Mouse (Mus musculus): ENCODE measurements around the gene Bphl. TPM values are rescaled to one million over a fixed set of nuclear protein-coding genes. Genes with fewer than 3 reads are reported as not detected.

Bphl gene
- polyA plus RNA-seq, 1 experiment from 2014 or later: 33.6 TPM

DNA sequence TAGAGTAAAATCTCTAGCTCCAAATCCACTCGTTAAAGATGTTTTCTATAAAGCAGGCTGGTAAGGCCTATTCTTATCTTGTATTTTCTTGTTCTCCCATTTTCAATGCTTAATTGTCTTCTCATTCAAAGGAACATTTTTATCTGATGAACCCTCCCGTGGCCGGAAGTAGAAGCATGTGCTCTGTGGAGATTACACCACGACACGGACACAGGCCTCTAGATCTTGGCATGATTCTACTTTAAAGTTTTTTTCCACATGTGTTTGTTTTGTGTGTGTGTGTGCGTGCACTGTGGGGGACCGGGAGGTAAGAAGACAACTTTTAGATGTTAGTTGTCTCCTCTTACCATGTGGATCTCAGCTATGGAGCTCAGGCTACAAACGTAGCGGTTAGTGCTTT lies 64.5 kb downstream of the Bphl start:
- H3K27ac ChIP-seq: no peak overlapping the region
- no peak overlapping the region for H3K4me3 ChIP-seq
- H3K4me1 ChIP-seq: peaks cover 3% of the 10 kb centered on the region
- WGBS: 87% methylated on average over 9 of the region's 9 CpGs
- no peak for DNase-seq (ENCODE audit: extremely low spot score, low spot score)
- no peaks in the 10 kb centered on the region for H3K36me3 ChIP-seq (replicated peaks)
- H3K9me3 ChIP-seq: no peaks in the 10 kb centered on the region; the same call in 1 of the 2 replicates
- H3K27me3 ChIP-seq (ENCODE audit: poor library complexity, severe bottlenecking): no peaks in the 10 kb centered on the region

DNA sequence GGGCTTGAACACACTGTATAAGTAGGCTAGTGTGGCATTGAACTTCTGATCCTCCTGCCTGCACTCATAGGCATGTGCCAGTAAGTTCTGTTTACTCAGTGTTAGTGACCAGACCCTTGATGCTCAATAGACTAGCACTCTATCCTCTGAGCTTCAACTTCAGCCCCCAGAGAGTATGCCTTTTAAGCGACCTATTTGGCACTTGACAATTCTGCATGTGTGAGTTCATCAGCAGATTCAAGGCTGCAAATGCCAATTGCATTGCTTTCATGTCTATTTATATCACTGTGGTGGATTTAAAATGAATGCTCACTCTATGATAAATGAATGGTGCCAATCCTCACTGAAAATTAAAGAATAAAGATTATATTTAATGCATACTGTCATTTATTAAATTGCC lies 68.0 kb downstream of the Bphl start:
- Histone ChIP-seq H3K27ac (no peak overlapping the region), H3K4me3 (no peak overlapping the region), H3K4me1 (peaks cover 15% of the 10 kb centered on the region), H3K36me3 (replicated peaks) (no peaks in the 10 kb centered on the region), H3K27me3 (ENCODE audit: poor library complexity, severe bottlenecking) (no peaks in the 10 kb centered on the region), H3K9me3 (no peaks in the 10 kb centered on the region)
- DNase-seq (ENCODE audit: extremely low spot score, low spot score): no peak
- 73% methylated on average over 1 of the region's 1 CpGs for whole genome bisulfite sequencing

DNA sequence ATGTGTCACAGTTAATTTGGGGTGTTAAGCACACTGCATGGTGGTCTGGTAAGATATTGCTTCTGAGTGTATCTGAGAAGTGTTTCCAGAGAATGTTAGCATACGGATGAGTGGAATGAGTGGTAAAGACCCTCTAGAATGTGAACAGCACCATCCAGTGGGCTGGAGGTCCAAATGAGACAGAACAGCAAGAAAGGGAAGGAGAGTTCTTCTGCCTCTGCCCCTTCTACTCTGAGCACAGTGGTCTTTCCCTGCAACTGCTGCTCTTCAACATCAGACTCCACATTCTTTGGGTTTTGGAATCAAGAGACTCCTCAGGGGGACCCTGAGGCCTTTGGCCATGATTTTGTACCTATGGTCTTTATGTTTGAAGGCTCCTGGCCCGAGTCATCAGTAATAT lies 68.9 kb downstream of the Bphl start:
- DNase-seq (ENCODE audit: extremely low spot score, low spot score): no peak
- Histone ChIP-seq H3K36me3 (replicated peaks) (no peaks in the 10 kb centered on the region), H3K9me3 (no peaks in the 10 kb centered on the region), H3K27me3 (ENCODE audit: poor library complexity, severe bottlenecking) (peaks cover 6% of the 10 kb centered on the region; the same call in 1 of the 2 replicates), H3K4me1 (peaks cover 15% of the 10 kb centered on the region), H3K27ac (no peak overlapping the region), H3K4me3 (no peak overlapping the region)
- 87% methylated on average over 2 of the region's 2 CpGs for WGBS

DNA sequence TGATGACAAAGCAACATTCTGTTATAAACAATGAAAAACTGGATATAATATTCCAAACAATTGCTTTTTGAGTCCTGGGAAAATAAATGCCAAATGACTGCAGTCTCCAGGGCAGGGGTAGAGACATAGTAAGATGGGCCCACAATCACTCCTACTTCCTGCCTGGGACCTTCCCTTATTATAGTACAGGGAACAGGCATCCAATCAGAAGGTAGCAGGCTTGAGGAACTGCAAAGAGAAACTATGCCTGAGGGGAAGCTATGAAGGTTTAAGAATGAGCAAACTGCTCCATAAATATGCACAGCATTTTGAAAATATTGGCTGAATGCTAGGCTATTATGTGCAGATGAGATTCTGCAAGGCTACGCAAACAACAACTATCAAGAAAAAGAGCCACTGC lies 69.6 kb downstream of the Bphl start:
- H3K27ac ChIP-seq: no peak overlapping the region
- WGBS: 98% methylated on average over 1 of the region's 1 CpGs
- no peak overlapping the region for H3K4me3 ChIP-seq
- H3K36me3 ChIP-seq (replicated peaks): no peaks in the 10 kb centered on the region
- peaks cover 6% of the 10 kb centered on the region; the same call in 1 of the 2 replicates for H3K27me3 ChIP-seq (ENCODE audit: poor library complexity, severe bottlenecking)
- H3K9me3 ChIP-seq: no peaks in the 10 kb centered on the region
- DNase-seq (ENCODE audit: extremely low spot score, low spot score): no peak
- H3K4me1 ChIP-seq: peaks cover 15% of the 10 kb centered on the region

DNA sequence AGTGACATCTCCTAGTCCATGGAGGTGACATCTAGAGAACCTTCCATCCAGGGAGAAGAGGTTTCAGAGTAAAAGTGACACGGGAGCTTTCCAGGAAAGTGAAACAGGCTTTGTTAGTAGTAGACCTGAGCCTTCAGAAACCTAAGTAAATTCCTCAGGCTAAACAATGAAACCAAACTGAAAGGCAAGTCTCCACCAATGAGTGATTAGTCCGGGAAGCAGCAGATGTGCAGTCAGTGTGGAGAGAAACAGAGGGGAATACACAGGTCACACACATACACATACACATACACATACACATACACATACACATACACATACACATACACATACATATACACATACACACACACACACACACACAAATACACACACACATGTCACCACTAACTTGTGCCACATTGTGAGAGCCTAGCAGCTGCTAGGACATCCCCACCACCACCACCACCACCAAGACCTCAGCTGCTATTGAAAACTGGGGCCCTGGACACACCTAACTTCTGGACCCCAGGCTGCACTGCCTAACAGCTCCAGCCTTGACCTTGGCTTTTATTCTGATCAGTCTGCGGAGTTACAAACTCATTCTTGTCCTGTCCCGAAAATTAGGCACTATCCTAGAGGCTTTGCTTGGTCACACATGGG lies 71.8 kb downstream of the Bphl start:
- Histone ChIP-seq H3K36me3 (replicated peaks) (no peaks in the 10 kb centered on the region), H3K27ac (no peak overlapping the region)
- WGBS: 66% methylated on average over 4 of the region's 4 CpGs

DNA sequence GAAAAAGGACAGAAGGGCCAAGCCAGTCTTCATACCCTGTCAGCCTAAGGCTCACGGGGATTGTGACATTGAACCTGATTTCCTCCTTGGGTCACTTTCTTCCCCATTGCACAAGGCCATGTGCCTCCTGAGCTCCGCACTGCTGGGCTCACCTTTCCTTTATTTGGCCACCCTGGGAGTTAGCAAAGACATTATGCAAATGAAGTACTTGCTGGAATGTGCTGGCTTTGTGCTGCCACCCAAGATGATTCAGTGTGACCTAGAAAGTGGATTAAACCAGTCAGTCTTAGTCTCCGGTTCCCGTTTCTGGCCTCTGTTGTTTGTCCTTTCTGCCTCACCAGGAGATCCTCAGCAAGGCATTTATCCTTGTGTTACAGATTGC lies 72.3 kb downstream of the Bphl start:
- peaks cover 15% of the 10 kb centered on the region for H3K4me1 ChIP-seq
- no peak overlapping the region for H3K27ac ChIP-seq
- H3K27me3 ChIP-seq (ENCODE audit: poor library complexity, severe bottlenecking): peaks cover 6% of the 10 kb centered on the region; the same call in 1 of the 2 replicates
- 20% methylated on average over 4 of the region's 4 CpGs for WGBS
- H3K36me3 ChIP-seq (replicated peaks): no peaks in the 10 kb centered on the region
- H3K4me3 ChIP-seq: no peak overlapping the region
- no peak for DNase-seq (ENCODE audit: extremely low spot score, low spot score)
- no peaks in the 10 kb centered on the region for H3K9me3 ChIP-seq

More for the DNA sequence above, 71.8 kb downstream of the Bphl start:
- H3K4me3 ChIP-seq: no peak overlapping the region
- no peak for DNase-seq (ENCODE audit: extremely low spot score, low spot score)
- peaks cover 15% of the 10 kb centered on the region for H3K4me1 ChIP-seq
- H3K27me3 ChIP-seq (ENCODE audit: poor library complexity, severe bottlenecking): peaks cover 6% of the 10 kb centered on the region; the same call in 1 of the 2 replicates
- no peaks in the 10 kb centered on the region for H3K9me3 ChIP-seq

DNA sequence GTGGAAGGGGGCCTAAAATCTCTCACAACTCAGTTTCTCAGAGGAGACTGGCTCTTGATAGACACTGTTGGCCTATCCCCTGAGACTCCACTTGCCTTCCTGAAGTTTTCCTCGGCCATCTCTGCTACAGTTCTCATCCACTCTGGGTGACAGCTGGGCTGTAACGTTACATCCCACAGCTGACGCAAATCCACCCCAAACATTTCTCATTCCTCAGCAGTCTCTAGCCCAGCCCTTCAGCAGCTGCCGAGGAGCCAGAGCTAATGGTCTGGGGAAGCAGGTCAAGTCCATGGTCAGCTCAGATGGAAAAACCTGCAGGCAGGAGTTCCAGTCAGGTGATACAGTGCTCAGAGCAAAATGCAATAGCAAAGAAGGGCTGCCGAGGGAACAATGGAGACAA lies 73.6 kb downstream of the Bphl start:
- no peak for DNase-seq (ENCODE audit: extremely low spot score, low spot score)
- no peaks in the 10 kb centered on the region for H3K9me3 ChIP-seq
- WGBS: 86% methylated on average over 5 of the region's 5 CpGs
- H3K36me3 ChIP-seq (replicated peaks): no peaks in the 10 kb centered on the region
- peaks cover 6% of the 10 kb centered on the region; the same call in 1 of the 2 replicates for H3K27me3 ChIP-seq (ENCODE audit: poor library complexity, severe bottlenecking)
- H3K4me1 ChIP-seq: peaks cover 15% of the 10 kb centered on the region
- H3K27ac ChIP-seq: no peak overlapping the region
- no peak overlapping the region for H3K4me3 ChIP-seq

DNA sequence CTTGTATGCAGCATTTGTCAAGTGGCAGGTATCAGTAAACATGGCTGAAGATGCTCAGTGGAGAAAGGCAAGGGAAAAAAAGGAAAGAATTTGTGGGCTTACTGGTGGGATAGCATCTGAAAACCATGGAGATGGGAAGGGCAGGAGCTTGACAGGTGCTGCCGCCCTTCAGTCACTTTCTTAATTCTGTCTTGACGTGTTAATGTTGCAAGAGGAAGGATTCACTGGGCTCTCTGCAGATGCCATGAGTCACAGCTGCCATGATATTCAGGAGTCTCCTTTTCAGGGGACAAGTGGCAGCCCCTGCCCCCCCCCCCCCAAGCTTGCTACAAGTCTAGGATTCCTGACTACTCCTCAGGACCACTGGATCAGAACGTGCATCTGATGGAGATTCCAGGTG lies 74.5 kb downstream of the Bphl start:
- Histone ChIP-seq H3K36me3 (replicated peaks) (no peaks in the 10 kb centered on the region), H3K27me3 (ENCODE audit: poor library complexity, severe bottlenecking) (peaks cover 6% of the 10 kb centered on the region; the same call in 1 of the 2 replicates), H3K4me1 (peaks cover 15% of the 10 kb centered on the region), H3K9me3 (no peaks in the 10 kb centered on the region), H3K27ac (no peak overlapping the region), H3K4me3 (no peak overlapping the region)
- 89% methylated on average over 3 of the region's 3 CpGs for WGBS
- DNase-seq (ENCODE audit: extremely low spot score, low spot score): no peak

DNA sequence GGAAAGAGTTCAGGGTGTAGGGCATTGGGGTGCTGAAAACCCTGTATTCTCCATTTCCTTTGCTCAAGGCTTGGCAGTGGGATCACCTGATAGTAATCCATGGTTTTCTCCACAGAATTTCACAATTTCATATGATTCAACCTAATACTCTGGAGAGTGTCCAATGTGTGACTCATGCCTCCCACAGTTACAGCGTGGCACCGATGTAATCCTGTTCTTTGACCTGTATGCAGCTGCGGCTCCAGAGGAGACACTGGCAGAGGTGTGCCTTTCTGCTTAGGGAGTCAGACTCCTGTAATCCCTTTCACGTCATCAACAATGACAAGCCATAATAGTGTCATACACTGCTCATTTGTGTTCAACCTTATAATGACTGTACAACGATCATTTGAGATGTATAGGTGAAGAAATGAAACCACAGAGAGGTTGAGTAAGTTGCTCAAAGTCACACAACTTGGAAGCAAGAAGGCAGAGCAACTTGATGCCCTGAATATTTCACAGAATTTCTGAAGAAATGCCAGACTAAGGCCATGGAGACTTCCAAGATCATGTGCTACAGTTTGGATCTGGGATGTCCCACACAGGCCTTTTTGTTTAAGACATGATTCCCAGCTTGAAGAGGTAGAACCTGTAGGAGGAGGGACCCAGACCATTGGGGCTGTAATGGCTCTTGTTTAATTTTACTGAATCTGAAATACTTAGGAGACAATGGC lies 75.1 kb downstream of the Bphl start:
- no peaks in the 10 kb centered on the region for H3K9me3 ChIP-seq
- H3K27me3 ChIP-seq (ENCODE audit: poor library complexity, severe bottlenecking): peaks cover 6% of the 10 kb centered on the region; the same call in 1 of the 2 replicates
- H3K4me1 ChIP-seq: peaks cover 15% of the 10 kb centered on the region
- DNase-seq (ENCODE audit: extremely low spot score, low spot score): no peak
- H3K27ac ChIP-seq: no peak overlapping the region
- WGBS: 91% methylated on average over 5 of the region's 5 CpGs
- H3K36me3 ChIP-seq (replicated peaks): no peaks in the 10 kb centered on the region
- H3K4me3 ChIP-seq: no peak overlapping the region

DNA sequence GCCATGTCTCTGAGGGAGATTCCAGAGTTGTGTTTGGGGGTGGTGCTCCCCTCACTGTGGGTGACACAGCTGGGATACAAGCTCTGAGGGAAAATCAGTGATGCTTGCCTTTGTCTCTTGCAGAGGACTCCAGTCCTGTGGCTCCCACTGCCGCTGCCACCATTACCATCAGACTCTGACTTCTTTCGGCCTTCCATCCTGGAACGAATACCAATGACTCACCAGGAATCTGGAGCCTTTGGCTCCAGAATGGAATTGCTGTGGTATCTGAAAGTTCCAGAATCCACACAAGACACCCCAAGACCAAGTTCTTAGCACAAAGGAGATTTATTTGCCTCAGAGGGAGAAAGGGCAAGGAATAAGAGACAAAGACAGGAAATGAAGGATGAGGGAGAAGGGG lies 75.7 kb downstream of the Bphl start:
- DNase-seq (ENCODE audit: extremely low spot score, low spot score): no peak
- H3K4me3 ChIP-seq: no peak overlapping the region
- no peaks in the 10 kb centered on the region for H3K36me3 ChIP-seq (replicated peaks)
- peaks cover 15% of the 10 kb centered on the region for H3K4me1 ChIP-seq
- no peak overlapping the region for H3K27ac ChIP-seq
- H3K27me3 ChIP-seq (ENCODE audit: poor library complexity, severe bottlenecking): peaks cover 6% of the 10 kb centered on the region; the same call in 1 of the 2 replicates
- no peaks in the 10 kb centered on the region for H3K9me3 ChIP-seq
- WGBS: 88% methylated on average over 3 of the region's 3 CpGs

DNA sequence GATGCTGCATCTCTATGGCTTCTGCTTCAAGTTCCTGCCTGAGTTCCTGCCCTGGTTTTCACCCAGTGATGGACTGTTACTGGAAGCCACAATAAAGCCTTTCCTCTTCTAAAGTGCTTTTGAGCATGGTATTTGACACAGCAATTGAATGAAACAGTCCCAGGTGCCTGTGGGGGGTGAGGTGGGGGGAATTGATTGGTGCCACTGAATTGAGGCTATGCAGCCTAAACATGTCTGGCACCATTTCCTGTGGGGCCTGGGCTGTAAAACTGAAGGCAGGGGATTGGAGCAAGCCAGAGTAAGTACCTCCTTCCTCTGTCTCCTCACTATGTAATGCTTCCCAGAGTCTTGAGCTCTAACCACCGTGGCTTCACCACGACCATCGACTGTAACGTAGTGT lies 77.3 kb downstream of the Bphl start:
- no peaks in the 10 kb centered on the region for H3K9me3 ChIP-seq
- H3K4me1 ChIP-seq: peaks cover 6% of the 10 kb centered on the region
- H3K4me3 ChIP-seq: no peak overlapping the region
- H3K27me3 ChIP-seq (ENCODE audit: poor library complexity, severe bottlenecking): peaks cover 6% of the 10 kb centered on the region; the same call in 1 of the 2 replicates
- DNase-seq (ENCODE audit: extremely low spot score, low spot score): no peak
- 90% methylated on average over 4 of the region's 4 CpGs for WGBS
- no peak overlapping the region for H3K27ac ChIP-seq
- H3K36me3 ChIP-seq (replicated peaks): no peaks in the 10 kb centered on the region

DNA sequence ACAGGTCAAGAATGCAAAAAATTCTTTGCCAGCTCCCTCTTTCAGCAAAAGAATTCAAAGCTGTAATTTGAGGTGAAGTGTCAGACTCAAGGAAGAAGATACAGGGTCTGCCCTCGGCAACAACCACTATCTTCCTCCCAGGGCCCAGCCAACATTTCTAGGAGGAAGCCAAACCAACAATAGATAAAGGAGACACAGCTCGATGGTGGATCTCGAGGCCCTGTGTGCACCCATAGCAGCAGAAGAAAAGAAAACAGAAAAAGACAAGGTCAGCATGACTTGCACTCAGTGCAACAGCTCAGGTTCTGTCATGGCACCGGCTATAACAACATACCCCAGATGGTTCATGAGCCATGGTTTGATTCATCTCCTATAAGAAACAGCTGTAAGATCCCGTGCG lies 79.1 kb downstream of the Bphl start:
- Histone ChIP-seq H3K4me1 (no peaks in the 10 kb centered on the region; the same call in 1 of the 2 replicates), H3K36me3 (replicated peaks) (peaks cover 15% of the 10 kb centered on the region), H3K4me3 (no peak overlapping the region), H3K27me3 (ENCODE audit: poor library complexity, severe bottlenecking) (no peaks in the 10 kb centered on the region), H3K27ac (no peak overlapping the region), H3K9me3 (no peaks in the 10 kb centered on the region)
- 81% methylated on average over 6 of the region's 6 CpGs for WGBS
- DNase-seq (ENCODE audit: extremely low spot score, low spot score): no peak

DNA sequence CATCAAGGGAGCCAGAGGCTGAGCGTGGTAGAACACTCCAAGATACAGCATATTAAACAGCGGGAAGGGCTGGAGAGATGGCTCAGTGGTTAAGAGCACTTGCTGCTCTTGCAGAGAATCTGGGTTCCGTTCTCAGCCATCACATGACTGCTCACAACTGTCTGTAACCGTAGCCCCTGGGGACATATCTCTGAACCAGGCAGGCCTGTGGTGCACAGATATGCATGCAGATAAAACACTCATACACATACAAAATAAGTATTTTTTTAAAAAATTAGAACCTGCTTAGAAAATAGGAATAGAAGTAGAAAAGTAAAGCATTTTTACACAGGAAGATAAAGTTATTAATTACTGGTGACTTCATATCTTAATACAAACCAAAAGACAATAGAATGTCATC lies 81.4 kb downstream of the Bphl start:
- Histone ChIP-seq H3K36me3 (replicated peaks) (peaks cover 37% of the 10 kb centered on the region), H3K9me3 (no peaks in the 10 kb centered on the region), H3K27ac (no peak overlapping the region), H3K4me3 (no peak overlapping the region), H3K4me1 (peaks cover 7% of the 10 kb centered on the region; the same call in 1 of the 2 replicates), H3K27me3 (ENCODE audit: poor library complexity, severe bottlenecking) (no peaks in the 10 kb centered on the region)
- WGBS: 86% methylated on average over 4 of the region's 4 CpGs
- DNase-seq (ENCODE audit: extremely low spot score, low spot score): no peak

All from forebrain, embryonic 10.5 days (tissue).